Mouse (Mus musculus) heart, embryonic 13.5 days (tissue): ENCODE measurements at regions not wholly inside any gene's neighbourhood (a gene's known extent, or its start where the extent isn't known, plus 50 kb on each side); places are given as distances from the start of the nearest gene placed in this dataset.

Experiments used
- ATAC-seq: fragments of 200-750 bp; cut with Nextera tagmentation; 2 replicates; pipeline ENCODE4 v1.8.0; 2017; ENCODE audit warnings: moderate TSS enrichment; ENCODE audit not compliant: insufficient number of reproducible peaks, low FRiP score, low TSS enrichment; ENCODE audit errors: extremely low read depth
- H3K27ac ChIP-seq: fragments of 300-500 bp; sonication (generic); replicated peaks from 2 replicates; pipeline ENCODE4 v1.5.1; 2015; ENCODE audit warnings: moderate library complexity, mild to moderate bottlenecking, inconsistent platforms
- H3K27me3 ChIP-seq: fragments of 300-500 bp; sonication (generic); replicated peaks from 2 replicates; pipeline ENCODE4 v1.6.1; 2015; ENCODE audit warnings: mild to moderate bottlenecking, inconsistent platforms
- H3K36me3 ChIP-seq: fragments of 300-500 bp; sonication (generic); 2 replicates; pipeline ENCODE4 v1.6.1; 2015; ENCODE audit warnings: mild to moderate bottlenecking, inconsistent platforms
- H3K4me1 ChIP-seq: fragments of 300-500 bp; sonication (generic); 2 replicates; pipeline ENCODE4 v1.6.1; 2015; ENCODE audit warnings: inconsistent platforms
- H3K4me2 ChIP-seq: fragments of 300-500 bp; sonication (generic); 2 replicates; pipeline ENCODE4 v1.6.1; 2015; ENCODE audit warnings: inconsistent platforms, mild to moderate bottlenecking, moderate library complexity
- H3K4me3 ChIP-seq: fragments of 300-500 bp; sonication (generic); 2 replicates; pipeline ENCODE4 v1.5.1; 2015; ENCODE audit warnings: moderate library complexity, mild to moderate bottlenecking, inconsistent platforms
- H3K9ac ChIP-seq: fragments of 300-500 bp; sonication (generic); 2 replicates; pipeline ENCODE4 v1.6.1; 2015; ENCODE audit warnings: inconsistent platforms, mild to moderate bottlenecking, moderate library complexity
- H3K9me3 ChIP-seq: fragments of 300-500 bp; sonication (generic); 2 replicates; pipeline ENCODE4 v1.6.1; 2016; ENCODE audit warnings: inconsistent platforms
- WGBS: fragments of 180-500 bp; shearing (Covaris S2); methylation state at CpG from one replicate; pipeline ENCODE4 v1.1.7; 2015; ENCODE audit warnings: mixed read lengths; 5-methylcytosine and 5-hydroxymethylcytosine counted together

- Histone ChIP-seq H3K4me3 (no peak overlapping the region), H3K27me3 (no peaks in the 10 kb centered on the region), H3K27ac (no peak overlapping the region), H3K9ac (no peak overlapping the region), H3K9me3 (no peaks in the 10 kb centered on the region), H3K4me1 (no peaks in the 10 kb centered on the region), H3K36me3 (no peaks in the 10 kb centered on the region), H3K4me2 (no peak overlapping the region)
- 70% methylated on average over 3 of the region's 3 CpGs for WGBS
- ATAC-seq: no peak
Observed at GRCm38 (mm10) chr9:52376914-52377313, 208.5 kb upstream of the Zc3h12c start.

DNA sequence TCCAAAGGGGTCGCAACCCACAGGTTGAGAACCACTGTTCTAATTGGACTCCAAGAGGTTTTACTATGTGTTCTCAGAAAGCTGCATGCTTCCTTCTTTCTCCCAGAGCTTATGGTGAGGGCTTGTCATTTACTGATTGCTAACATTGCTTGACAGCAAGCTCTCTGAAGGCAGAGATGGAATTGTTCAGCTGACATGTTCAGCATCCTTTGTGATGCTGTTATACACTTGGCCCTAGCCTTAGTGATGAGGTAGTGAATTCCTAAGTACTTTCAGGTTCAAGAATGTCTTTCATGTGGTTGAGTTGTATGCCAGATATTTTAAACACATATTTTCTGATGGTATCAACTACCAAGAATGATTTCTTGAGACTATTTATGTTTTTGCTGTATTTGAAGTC is 202.9 kb upstream of the Zc3h12c start:
- 80% methylated on average over 1 of the region's 1 CpGs for WGBS
- Histone ChIP-seq H3K4me3 (no peak overlapping the region), H3K36me3 (no peaks in the 10 kb centered on the region), H3K9me3 (no peaks in the 10 kb centered on the region), H3K4me1 (no peaks in the 10 kb centered on the region), H3K27ac (no peak overlapping the region), H3K9ac (no peak overlapping the region), H3K27me3 (no peaks in the 10 kb centered on the region), H3K4me2 (no peak overlapping the region)
- no peak for ATAC-seq

GRCm38 (mm10) chr9:52368911-52369310 is 200.5 kb upstream of the Zc3h12c start:
- no peak overlapping the region for H3K9ac ChIP-seq
- 73% methylated on average over 9 of the region's 9 CpGs for WGBS
- H3K27me3 ChIP-seq: no peaks in the 10 kb centered on the region
- ATAC-seq: no peak
- H3K4me2 ChIP-seq: no peak overlapping the region
- H3K4me3 ChIP-seq: no peak overlapping the region
- H3K36me3 ChIP-seq: no peaks in the 10 kb centered on the region
- H3K4me1 ChIP-seq: no peaks in the 10 kb centered on the region
- H3K9me3 ChIP-seq: no peaks in the 10 kb centered on the region
- H3K27ac ChIP-seq: no peak overlapping the region

DNA sequence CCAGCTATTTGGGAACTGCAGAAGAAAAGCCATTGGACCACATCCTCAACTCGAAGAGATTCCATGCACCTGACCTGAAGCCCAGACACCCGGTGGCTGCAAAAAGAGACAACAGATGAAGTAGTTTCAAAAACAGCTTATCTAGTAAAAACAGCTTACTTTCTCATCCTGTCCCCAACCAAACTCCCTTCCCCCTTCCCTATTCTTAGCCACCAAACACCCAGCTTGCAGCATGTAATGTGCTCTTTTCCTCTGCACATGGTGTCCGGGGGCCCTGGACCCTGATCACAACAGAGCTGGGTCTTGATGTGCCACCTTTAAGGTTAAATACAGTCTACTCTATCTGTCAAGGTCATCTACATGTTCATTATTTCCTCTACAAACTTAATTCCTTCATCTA is 199.7 kb upstream of the Zc3h12c start:
- ATAC-seq: no peak
- 71% methylated on average over 3 of the region's 3 CpGs for WGBS
- no peaks in the 10 kb centered on the region for H3K27me3 ChIP-seq
- H3K27ac ChIP-seq: no peak overlapping the region
- no peaks in the 10 kb centered on the region for H3K36me3 ChIP-seq
- H3K9ac ChIP-seq: no peak overlapping the region
- no peaks in the 10 kb centered on the region for H3K4me1 ChIP-seq
- H3K4me2 ChIP-seq: no peak overlapping the region
- no peak overlapping the region for H3K4me3 ChIP-seq
- no peaks in the 10 kb centered on the region for H3K9me3 ChIP-seq

- no peak overlapping the region for H3K27ac ChIP-seq
- H3K4me3 ChIP-seq: no peak overlapping the region
- WGBS: 65% methylated on average over 9 of the region's 9 CpGs
- H3K4me1 ChIP-seq: no peaks in the 10 kb centered on the region
- H3K9ac ChIP-seq: no peak overlapping the region
- ATAC-seq: no peak
- H3K9me3 ChIP-seq: no peaks in the 10 kb centered on the region
- H3K36me3 ChIP-seq: no peaks in the 10 kb centered on the region
- no peak overlapping the region for H3K4me2 ChIP-seq
- no peaks in the 10 kb centered on the region for H3K27me3 ChIP-seq
Observed at GRCm38 (mm10) chr9:52366046-52366445, 197.7 kb upstream of the Zc3h12c start.

GRCm38 (mm10) chr9:52361599-52361998 is 193.2 kb upstream of the Zc3h12c start:
- H3K4me3 ChIP-seq: no peak overlapping the region
- WGBS: 68% methylated on average over 2 of the region's 2 CpGs

GRCm38 (mm10) chr9:52359416-52359815 is 191.0 kb upstream of the Zc3h12c start:
- Histone ChIP-seq H3K4me1 (no peaks in the 10 kb centered on the region), H3K9ac (no peak overlapping the region), H3K9me3 (no peaks in the 10 kb centered on the region), H3K27ac (no peak overlapping the region), H3K36me3 (no peaks in the 10 kb centered on the region), H3K4me3 (no peak overlapping the region), H3K4me2 (no peak overlapping the region), H3K27me3 (no peaks in the 10 kb centered on the region)
- WGBS: 51% methylated on average over 3 of the region's 3 CpGs
- ATAC-seq: no peak

More at GRCm38 (mm10) chr9:52361599-52361998, 193.2 kb upstream of the Zc3h12c start:
- Histone ChIP-seq H3K4me2 (no peak overlapping the region), H3K9ac (no peak overlapping the region), H3K27ac (no peak overlapping the region), H3K27me3 (no peaks in the 10 kb centered on the region), H3K4me1 (no peaks in the 10 kb centered on the region), H3K9me3 (no peaks in the 10 kb centered on the region), H3K36me3 (no peaks in the 10 kb centered on the region)
- no peak for ATAC-seq

DNA sequence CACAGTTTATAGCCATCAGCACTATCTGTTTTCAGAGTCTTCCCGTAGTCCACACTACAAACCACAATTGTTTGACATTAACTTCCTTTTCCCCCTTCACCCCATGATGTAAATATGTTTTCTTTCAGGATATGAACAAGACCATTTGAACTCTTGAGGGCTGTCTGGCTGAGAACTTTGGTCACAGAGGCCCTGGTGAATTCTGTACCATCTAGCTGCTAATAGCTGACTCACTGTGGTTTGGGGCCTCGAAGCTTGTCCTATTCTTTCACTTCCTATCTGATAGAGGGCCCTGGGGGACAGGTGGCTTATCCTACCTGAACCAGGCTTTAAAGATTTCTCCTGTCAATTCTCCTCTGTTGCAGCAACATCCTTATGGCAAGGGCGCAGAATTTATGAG is 188.2 kb upstream of the Zc3h12c start:
- no peaks in the 10 kb centered on the region for H3K27me3 ChIP-seq
- no peak overlapping the region for H3K9ac ChIP-seq
- no peaks in the 10 kb centered on the region for H3K9me3 ChIP-seq
- ATAC-seq: no peak
- H3K27ac ChIP-seq: no peak overlapping the region
- no peaks in the 10 kb centered on the region for H3K36me3 ChIP-seq
- WGBS: 63% methylated on average over 3 of the region's 3 CpGs
- H3K4me1 ChIP-seq: no peaks in the 10 kb centered on the region
- no peak overlapping the region for H3K4me3 ChIP-seq
- H3K4me2 ChIP-seq: no peak overlapping the region

DNA sequence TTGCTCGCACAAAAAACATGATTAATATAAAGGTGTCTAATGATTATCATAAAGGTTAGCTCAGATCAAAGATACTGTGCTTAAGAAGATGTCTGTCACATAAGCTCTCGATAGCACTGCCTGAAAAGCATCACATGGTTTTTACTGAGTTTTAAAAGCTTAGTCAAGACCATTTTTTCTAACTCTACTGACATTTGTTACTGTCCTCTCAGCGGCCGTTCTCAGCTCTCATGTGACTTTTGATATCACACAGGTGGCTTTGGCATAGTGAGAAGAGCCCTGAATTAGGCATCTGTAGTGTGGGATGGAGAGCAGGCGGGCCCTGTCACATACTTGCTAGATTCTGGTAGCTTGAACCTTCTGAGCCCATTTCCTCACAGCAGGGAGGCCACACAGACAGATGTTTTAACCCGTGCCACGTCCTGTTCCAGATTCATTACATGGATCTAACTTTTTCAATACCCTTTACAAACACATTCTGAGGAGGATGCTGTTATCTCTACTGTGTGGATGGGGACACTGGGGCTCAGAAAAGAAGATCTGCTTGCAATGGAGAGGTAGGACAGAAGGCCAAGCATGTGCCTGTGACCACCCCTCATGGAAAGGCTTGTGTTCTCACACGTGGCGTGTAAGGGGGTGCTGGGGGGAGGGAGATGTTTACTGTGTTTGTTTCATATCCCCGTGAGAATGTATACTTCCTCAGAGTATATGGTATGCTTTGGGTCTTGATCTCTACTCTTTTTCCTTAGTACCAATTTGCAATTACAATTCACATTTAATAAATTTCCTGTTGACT is 187.0 kb upstream of the Zc3h12c start:
- no peak for ATAC-seq
- 65% methylated on average over 10 of the region's 10 CpGs for WGBS
- H3K9me3 ChIP-seq: no peaks in the 10 kb centered on the region

DNA sequence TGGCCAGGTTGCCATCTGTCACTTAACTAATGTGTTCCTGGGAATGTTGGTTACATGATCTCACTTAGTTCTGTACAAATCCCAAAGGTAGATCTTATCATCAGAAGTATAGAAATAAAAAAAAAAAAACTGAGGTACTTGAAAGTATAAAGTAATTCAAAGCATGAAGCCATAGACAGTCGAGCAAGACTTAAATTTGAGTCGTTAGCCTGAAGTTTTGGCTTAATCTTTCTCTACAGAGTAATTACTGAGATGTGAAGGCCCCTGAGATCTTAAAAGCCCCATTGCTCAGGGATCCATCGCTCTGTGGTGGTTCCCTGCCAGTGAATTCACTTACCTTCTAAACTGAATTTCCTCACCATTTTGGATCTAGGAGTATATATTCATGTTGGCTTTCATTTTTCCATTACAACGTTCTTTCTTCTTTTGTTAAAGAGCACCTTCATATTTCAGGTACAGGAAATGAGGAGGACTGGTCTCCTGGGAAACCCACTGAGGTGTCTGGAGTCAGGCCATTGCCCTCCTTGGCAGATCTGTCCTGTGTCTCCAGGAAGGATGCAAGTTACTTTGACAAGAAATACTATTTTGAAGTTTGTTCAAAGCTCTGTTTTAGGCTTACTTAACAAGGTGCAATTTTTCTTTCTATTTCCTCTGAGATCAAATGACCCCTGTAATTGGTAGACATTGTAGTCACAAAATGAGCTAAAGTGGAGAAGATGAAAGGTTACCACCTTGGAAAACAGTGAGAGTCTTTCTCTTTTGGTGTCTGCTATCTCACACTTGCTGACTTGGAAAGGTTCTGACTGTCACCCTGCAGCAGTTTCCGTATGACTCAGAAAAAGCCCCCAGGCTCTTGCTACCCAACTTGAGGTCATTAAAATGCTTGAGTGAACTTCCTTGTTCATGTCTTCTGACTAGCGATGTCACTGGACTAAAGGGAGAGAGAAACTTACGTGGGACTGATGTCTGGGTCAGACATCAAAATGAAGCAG is 180.5 kb upstream of the Zc3h12c start:
- no peaks in the 10 kb centered on the region for H3K36me3 ChIP-seq

More for the DNA sequence above, 187.0 kb upstream of the Zc3h12c start:
- Histone ChIP-seq H3K27me3 (no peaks in the 10 kb centered on the region), H3K9ac (no peak overlapping the region), H3K36me3 (no peaks in the 10 kb centered on the region), H3K27ac (no peak overlapping the region), H3K4me2 (no peak overlapping the region), H3K4me1 (no peaks in the 10 kb centered on the region), H3K4me3 (no peak overlapping the region)

GRCm38 (mm10) chr9:52344177-52344877 is 176.0 kb upstream of the Zc3h12c start:
- 62% methylated on average over 2 of the region's 2 CpGs for WGBS
- Histone ChIP-seq H3K27me3 (no peaks in the 10 kb centered on the region), H3K4me1 (no peaks in the 10 kb centered on the region), H3K4me3 (no peak overlapping the region), H3K36me3 (no peaks in the 10 kb centered on the region), H3K9ac (no peak overlapping the region), H3K9me3 (no peaks in the 10 kb centered on the region), H3K4me2 (no peak overlapping the region), H3K27ac (no peak overlapping the region)
- no peak for ATAC-seq

More for the DNA sequence above, 180.5 kb upstream of the Zc3h12c start:
- Histone ChIP-seq H3K4me1 (no peaks in the 10 kb centered on the region), H3K4me2 (no peak overlapping the region), H3K27me3 (no peaks in the 10 kb centered on the region), H3K9me3 (no peaks in the 10 kb centered on the region), H3K4me3 (no peak overlapping the region), H3K27ac (no peak overlapping the region), H3K9ac (no peak overlapping the region)
- 74% methylated on average over 7 of the region's 7 CpGs for WGBS
- ATAC-seq: no peak
